Mouse (Mus musculus) layer of hippocampus, adult 8-10 months (tissue): ENCODE data around the gene Prrx1. TPM values are rescaled to one million over a fixed set of nuclear protein-coding genes. Genes with fewer than 3 reads are reported as not detected.

Source experiments
- DNase-seq, 2 experiments: peaks; one replicate each; pipeline ENCODE4 v3.0.0; 2022; ENCODE audit warnings: low spot score in 2 of 2
- total RNA-seq, 4 experiments: library from RNA; stranded (reverse); gene quantifications; 2 replicates each; pipeline ENCODE4 v1.2.4; 2022

Gene Prrx1
- total RNA-seq, 4 experiments from 2014 or later, result 5.3 to 6.9 (median 5.7) TPM

DNA sequence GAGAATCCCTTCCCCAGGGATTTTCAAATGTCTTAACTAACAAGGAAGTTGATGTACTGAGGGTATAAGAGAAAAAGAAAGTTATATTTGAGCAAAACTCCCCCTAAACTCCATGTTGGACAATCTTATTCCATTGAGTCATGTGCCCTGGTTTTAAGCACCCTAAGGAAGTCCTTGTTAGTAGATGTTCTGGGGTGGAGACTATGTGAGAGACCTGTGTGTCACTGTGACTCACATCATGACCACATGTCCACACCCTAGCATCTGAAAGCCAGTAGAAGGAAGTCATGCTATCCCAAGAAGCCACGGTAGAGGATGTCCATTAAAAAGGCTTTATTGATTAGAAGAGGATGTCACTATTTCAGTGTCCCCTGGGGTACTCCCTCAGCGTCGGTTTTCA lies 40.4 kb downstream of the Prrx1 start:
- DNase-seq, result no peak

DNA sequence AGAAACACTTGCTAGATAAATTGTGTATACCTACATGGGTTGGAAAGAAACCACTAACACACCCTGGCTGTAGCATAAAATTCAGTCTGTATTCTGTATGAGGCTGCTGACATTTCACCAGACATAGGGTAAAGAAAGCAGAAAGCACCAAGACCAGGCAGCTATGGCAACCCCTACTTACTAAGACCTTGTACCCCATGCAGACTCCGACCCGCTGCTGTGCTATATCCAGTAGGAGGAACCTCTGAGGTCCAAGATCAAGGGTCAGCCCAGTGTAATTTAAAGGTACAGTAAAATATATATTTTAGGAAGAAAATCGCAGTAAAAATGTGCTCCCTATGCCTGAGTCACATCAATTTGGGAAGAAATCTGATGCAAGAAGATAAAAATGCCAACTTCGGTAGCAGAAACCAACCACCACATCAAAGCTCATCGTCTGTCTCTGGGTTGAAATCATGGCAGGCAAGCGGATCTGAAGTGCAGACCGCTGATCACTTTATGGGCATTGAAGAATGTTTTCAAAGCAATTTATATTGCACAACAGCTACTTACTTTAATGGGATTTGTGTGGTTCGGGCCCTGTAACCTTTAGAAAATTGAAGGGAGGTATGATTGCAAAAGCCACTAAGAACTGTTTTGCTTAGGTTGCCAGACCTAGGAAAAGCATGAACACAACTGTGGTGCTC lies 46.5 kb downstream of the Prrx1 start:
- no peak for DNase-seq

DNA sequence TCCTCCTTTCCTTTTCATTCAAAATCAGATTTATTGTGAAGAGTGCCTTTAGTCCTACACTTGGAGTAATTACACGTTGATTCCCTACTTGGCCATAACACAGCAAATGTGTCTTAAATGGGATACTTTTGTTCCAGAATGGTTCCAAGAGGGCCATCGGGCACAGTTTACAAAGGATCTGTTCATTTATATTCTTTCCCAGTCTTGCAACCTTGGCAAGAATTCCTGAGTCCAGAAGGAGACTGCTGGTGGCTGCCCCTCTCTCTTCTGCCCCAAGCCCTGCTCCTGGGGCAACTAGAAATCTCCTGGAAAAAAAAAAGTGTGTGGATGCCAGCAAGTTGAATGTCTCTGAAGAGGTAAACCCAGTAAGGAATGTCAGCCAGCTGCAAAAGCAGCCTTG lies 56.2 kb downstream of the Prrx1 start:
- peak in 1 of 2 experiments; percentile 16 for DNase-seq

DNA sequence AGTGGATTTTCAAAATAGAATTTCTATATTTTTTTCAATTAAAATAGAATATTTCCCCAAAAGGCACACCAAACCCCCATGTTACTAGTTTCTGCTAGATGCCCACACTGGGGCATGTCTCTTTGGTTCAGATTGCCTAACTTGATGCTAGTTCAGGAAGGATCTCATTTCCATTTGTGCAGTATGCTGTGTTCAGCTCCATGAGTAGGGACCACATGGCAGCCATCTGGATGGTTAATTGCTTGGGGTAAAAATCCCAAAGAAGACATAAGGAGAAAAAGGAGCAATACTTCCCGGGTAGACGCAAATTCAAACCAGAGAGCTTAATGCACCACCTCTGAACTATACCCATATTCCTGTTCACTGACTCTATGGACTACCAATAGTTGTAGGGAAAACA lies 57.6 kb downstream of the Prrx1 start:
- DNase-seq, result peak in 1 of 2 experiments; percentile 49

DNA sequence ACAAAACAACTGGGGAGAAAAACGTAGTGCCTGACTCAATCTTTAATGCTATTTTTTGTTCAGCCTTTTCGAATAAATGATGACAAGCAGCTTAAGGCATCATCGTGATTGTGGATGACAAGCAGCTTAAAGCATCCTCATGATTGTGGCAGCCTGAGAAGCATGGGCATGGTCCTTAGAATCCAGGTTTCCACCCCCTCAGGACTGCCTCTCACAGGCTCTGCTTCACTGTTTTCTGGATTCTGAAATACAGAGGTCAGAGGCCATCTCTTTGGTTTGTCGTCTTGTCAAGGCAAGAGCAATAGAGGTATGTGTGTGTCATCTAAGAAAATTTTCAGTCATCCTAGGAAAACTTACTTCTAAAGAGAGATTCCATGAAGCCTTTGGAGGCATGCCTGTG lies 60.7 kb downstream of the Prrx1 start:
- no peak for DNase-seq

DNA sequence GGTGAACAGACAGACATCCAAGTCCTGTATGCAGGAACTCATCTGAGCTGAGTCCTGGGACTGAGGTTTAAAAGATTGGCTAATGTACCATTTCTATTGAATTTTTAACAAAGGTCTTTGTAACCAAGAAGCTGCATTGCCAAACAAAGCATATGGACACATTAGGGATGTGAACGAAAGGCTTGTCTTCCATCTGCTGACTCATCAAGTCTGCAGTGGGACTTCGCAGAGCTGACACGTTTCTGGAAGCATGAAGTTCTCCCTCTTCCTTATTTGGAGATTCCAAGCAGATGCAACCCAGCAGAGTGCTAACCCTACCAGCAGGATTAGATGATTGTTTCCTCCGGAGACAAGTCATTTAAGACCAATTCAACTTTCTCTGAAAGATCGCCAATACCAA lies 61.2 kb downstream of the Prrx1 start:
- DNase-seq, result peak; percentile 9 to 37

DNA sequence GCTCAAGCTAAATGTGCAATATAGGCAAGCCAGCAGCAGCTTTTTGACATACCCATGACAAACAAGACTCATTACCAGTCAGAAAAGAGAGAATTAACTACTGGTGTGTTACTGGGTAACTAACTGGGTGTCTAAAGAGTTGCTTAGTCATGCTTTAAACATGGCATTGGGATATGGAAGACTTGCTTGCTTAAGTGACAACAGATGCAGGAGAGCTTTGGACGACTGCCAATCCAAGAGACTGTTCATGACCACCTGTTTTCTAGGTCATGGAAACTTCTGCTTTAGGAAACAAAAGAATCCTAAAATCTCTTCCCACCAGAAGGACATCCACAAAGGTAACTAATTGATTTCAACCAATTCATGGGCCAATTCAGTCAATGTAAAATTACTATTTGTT lies 61.7 kb downstream of the Prrx1 start:
- no peak for DNase-seq

DNA sequence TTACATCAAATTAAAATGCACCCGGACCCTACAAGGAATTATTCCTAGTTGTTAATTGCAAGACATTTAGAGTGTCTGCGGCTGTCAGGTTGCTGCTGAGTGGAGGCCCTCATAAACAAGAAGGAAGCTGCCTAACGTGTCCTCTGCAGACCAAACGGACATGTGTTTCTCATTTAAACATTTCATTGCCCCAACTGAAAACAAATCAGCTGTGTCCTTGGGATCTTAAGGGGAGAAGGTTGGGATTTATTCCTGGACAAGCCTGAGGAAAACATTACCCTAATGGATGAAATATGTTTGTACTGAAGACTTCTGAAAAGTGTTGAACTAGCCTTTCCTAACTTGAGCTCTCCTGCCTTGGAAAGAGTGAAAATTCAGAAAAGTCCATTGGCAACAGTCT lies 74.6 kb downstream of the Prrx1 start:
- no peak for DNase-seq

DNA sequence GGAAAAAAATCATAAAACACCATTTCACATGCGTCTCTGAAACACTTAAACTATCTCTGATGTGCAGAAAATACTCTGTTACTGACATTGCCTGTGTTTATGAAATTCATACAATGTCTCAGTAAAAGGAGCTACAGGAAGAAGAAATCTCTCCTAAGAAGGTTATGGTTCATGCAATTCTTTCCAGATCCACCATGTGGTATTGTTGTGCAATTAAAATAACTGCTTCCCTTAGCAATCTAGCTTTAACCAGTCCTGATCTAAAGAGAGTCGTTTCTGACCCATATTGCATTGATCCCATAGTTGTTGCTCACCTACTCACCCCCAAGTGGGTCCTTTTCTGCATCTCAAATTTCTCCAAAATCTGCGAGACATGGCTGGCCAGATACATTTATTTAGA lies 82.3 kb downstream of the Prrx1 start:
- DNase-seq, result no peak

DNA sequence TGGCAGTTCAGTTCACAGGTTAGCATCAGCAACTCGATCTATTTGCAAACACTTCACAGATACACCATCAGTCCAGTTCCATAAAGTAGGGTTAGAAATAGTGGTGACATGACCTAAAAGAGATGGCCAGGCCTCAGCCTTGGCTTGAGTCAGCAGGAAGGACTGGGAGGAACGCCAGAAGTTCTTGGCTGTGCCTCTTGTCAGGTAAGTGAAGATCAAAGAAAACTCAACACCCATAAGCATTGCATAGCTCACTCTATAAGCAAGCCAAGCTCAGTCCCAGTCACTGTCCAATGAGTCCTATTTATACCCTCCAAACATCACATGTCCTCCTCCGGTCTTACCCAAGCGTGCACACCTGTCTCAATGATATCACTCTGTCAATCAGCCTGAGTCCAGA lies 87.2 kb downstream of the Prrx1 start:
- no peak for DNase-seq

DNA sequence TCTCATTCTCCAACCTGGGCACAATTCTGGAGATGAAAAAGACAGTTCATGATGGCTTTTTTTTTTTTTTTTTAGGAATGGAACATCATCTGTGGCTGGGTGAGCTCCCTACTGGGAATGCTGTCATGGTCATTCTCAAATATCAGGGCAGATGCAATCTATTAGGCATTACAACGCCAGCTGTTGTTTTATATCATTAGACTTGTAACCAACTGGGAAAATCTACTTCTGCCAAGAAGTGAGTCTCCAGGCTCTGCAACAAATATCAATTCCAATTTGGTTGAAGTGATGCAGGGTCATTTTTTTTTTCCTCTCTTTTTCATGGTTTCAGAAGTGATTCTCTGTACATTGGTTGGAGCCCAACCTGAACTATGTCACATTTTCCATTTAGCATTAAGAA lies 91.7 kb downstream of the Prrx1 start:
- no peak for DNase-seq

DNA sequence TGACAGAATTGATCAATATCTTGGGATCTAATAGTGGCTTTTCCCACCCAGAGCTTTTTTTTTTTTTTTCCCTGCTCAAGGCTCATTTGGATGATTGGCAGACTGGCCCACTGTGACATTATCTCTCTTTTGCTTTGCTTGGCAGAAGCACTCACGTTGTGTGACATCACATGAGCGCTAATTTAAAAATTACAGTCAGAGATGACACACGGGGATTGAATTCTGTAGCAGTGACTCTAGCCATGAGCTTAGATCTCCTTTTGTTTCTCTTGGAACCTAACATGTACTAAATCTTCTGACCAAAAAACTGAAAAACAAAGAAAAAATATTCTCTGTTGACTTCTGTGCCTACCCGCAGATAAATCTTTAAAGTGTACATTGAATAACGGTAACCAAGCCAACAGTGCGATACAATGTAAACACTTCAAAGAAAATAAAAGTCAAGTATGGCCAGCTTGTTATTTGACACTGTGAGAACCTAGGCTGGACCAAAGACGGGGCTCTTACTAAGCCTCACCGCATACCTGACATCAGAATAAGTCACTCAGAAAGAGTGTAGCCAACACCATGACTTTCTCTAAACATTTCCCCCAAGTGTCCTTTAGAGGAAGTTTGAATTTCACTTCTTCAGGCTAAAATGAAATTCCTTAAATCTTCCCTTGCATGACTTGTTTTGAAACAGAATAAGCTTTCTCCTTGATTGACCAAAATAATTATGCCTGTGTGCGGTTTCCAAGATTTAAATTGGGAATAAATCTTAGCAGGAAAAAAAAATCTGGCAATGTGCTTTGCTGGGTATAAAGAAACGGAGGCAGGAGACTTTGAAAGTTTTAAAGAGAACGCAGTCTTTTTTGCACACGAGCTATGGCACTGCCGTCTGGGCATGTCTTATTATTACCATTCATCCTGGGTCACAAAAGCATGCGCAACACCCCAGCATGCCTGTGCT lies 104.3 kb downstream of the Prrx1 start:
- DNase-seq, result no peak

DNA sequence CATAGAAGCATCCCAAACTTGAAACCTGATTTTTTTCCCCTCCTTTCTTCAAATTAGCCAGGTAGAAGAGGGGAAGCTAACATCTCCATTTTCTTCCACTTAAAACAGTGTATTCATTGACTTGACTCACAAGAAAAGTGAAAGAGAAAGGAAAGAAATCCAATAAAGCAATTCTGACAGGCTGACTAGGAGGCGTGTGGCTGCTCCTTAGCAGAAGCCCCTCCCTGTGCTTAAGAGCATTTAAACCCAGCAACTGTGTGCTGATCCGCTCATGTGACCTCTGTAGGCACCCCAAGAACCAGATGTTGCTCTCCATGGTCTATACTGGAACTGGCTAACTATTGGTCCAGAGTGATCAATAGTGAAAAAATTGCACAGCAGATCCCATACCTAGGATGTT lies 114.7 kb downstream of the Prrx1 start:
- DNase-seq, result no peak

DNA sequence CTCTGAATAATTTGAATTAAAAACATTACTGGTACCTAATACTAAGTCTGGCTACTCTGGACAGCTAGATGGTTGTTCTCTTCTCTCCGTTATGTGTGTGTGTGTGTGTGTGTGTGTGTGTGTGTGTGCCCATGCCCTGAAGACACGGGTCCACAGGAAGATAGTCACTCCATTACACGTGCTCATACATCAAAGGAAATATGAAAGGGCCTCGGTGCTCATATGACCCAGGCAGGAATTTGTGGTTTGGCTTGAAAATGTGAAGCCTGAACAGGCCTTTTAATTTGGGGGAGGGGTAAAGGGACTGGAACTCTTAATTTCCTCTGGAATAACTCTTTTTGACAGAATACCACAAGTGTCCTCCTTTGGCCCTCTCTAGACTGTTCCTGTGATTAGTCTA lies 115.5 kb downstream of the Prrx1 start:
- no peak for DNase-seq

Other genes starting within 250 kb of the Prrx1 start
- gene Mroh9, start 228.0 kb downstream of the Prrx1 start, total RNA-seq, result not detected
- 10 to 100 TPM; 11.4 to 15.2 (median 12.9) TPM for gene Gorab, start 90.0 kb upstream of the Prrx1 start, total RNA-seq